Mouse (Mus musculus): ENCODE results near the gene Atg14. TPM values are rescaled to one million over a fixed set of nuclear protein-coding genes. Genes with fewer than 3 reads are reported as not detected.
"Not testable (repeated sequence)": the region's sequence is repeated elsewhere in the genome, so short reads cannot be mapped to it uniquely, and the experiment has no call there.

The Atg14 gene
- 12.3 TPM in 2 replicates for polyA plus RNA-seq (2016; fragmentation: Nextera tagmentation; extraction: Ambion mirVana)

DNA sequence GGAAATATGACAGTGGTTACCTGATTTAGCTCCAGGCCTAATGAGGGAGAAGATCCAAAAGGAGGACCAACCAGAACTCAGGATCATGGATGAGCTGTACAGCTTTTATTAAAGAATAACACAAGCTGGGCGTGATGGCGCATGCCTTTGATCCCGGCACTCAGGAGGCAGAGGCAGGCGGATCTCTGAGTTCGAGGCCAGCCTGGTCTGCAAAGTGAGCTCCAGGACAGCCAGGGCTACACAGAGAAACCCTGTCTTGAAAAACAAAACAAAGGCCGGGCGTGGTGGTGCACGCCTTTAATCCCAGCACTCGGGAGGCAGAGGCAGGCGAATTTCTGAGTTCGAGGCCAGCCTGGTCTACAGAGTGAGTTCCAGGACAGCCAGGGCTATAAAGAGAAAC, at the start of gene Atg14:
Gene Atg14 (minus strand): TSS at position 101 of the 400 bp plus-strand sequence.
- not testable (repeated sequence) for H3K4me2 ChIP-seq; H3K4me3 ChIP-seq; ATAC-seq (ENCODE audit: insufficient number of reproducible peaks, low FRiP score); H3K36me3 ChIP-seq; H3K27ac ChIP-seq (ENCODE audit: poor library complexity, severe bottlenecking); H3K27me3 ChIP-seq (replicated peaks); H3K9ac ChIP-seq; H3K4me1 ChIP-seq (replicated peaks); H3K9me3 ChIP-seq (replicated peaks)
- 89% methylated on average over 11 of the region's 11 CpGs for WGBS

DNA sequence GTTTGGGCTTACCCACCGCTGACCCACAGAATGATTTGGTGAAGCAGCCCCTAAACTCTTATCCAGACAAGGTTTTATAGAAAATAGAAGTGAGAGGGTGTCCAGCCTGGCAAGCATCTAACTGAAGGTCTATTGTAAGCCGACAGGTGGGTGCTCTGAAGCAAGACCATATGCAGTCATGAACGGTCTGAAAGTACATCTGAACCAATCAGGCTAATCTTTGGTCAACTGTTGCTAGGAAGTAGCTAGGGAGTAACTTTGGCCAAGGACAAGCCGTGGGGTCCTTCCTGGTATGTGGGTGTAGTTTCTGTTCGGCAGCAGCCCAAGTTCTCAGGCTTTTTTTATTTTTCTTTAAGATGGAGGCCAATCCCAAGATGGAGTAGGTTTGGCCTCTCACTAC, 48.4 kb upstream of the Atg14 start:
- Histone ChIP-seq H3K4me1 (replicated peaks) (no peaks in the 10 kb centered on the region), H3K36me3 (no peaks in the 10 kb centered on the region), H3K9me3 (replicated peaks) (no peaks in the 10 kb centered on the region), H3K27ac (ENCODE audit: poor library complexity, severe bottlenecking) (no peak overlapping the region), H3K27me3 (replicated peaks) (no peaks in the 10 kb centered on the region), H3K4me2 (no peak overlapping the region), H3K4me3 (no peak overlapping the region), H3K9ac (no peak overlapping the region)
- no peak for ATAC-seq (ENCODE audit: insufficient number of reproducible peaks, low FRiP score)
- 78% methylated on average over 5 of the region's 5 CpGs for WGBS

DNA sequence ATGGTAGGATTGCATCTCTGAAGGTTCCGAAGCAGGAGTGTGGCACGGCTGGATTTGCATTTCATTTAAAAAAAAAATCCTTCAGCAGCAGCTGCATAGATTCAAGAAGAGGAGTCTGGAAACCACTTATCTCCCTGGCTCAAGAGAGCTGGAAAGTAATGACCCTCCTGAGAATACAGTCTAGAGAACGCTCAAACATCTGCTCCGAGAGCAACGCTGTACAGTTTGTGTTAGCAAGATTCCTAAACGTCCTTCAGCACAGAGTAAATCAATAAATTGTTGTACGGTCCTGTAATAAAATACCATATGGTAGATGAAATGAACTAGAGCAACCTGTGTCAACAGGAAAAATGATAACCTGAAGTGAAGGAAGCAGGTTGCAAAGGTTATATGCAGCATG, 42.8 kb upstream of the Atg14 start:
- 66% methylated on average over 7 of the region's 7 CpGs for WGBS
- Histone ChIP-seq H3K9ac (no peak overlapping the region), H3K36me3 (no peaks in the 10 kb centered on the region), H3K4me3 (no peak overlapping the region), H3K27ac (ENCODE audit: poor library complexity, severe bottlenecking) (no peak overlapping the region), H3K4me2 (no peak overlapping the region), H3K27me3 (replicated peaks) (no peaks in the 10 kb centered on the region; the same call in 1 of the 2 replicates), H3K4me1 (replicated peaks) (no peaks in the 10 kb centered on the region), H3K9me3 (replicated peaks) (no peaks in the 10 kb centered on the region)
- no peak for ATAC-seq (ENCODE audit: insufficient number of reproducible peaks, low FRiP score)

- H3K27ac ChIP-seq (ENCODE audit: poor library complexity, severe bottlenecking) = no peak overlapping the region
- no peaks in the 10 kb centered on the region for H3K9me3 ChIP-seq (replicated peaks)
- H3K9ac ChIP-seq = no peak overlapping the region
- H3K27me3 ChIP-seq (replicated peaks) = no peaks in the 10 kb centered on the region
- WGBS = 24% methylated on average over 11 of the region's 11 CpGs
- ATAC-seq (ENCODE audit: insufficient number of reproducible peaks, low FRiP score) = no peak
- H3K4me1 ChIP-seq (replicated peaks) = no peaks in the 10 kb centered on the region
- peak overlapping the region; percentile 17; the same call in 1 of the 2 replicates for H3K4me3 ChIP-seq
- H3K36me3 ChIP-seq = no peaks in the 10 kb centered on the region
- peak overlapping the region; percentile 57 for H3K4me2 ChIP-seq
Measured at GRCm38 (mm10) chr14:47597942-47598388, 27.5 kb upstream of the Atg14 start.

DNA sequence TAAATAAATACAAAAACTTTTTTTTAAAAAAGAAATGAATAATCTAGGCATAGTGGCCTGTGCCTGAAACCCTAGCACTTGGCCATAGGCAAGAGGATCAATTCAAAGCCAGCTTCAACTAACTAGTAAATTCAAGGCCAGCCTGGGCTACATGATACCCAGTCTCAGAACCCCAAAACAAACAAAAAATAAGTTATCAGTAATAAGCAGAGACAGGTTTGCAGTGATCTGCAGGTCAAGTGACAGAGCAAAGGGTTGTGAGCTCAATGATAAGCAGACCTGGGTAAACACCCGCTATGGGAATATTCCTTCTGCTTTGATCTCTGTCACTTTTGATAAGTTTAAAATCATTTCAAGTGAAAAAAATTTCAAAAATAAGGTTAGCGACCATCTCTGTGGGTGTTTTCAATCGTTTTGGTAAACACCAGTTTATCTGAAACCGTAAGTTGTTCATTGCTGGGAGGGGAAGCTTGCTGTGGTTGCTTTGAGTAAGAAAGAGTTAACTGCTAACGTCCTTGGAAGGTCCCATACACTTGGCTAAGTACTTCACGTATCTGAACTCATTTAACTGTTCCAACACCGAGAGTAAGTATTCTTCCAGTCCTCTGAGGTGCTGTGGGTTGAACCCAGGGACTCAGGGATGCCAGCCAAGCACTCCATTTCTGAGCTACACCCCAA, 24.1 kb upstream of the Atg14 start:
- Histone ChIP-seq H3K9ac (no peak overlapping the region), H3K4me3 (no peak overlapping the region), H3K27me3 (replicated peaks) (no peaks in the 10 kb centered on the region), H3K9me3 (replicated peaks) (no peaks in the 10 kb centered on the region), H3K27ac (ENCODE audit: poor library complexity, severe bottlenecking) (no peak overlapping the region), H3K4me2 (no peak overlapping the region), H3K36me3 (no peaks in the 10 kb centered on the region), H3K4me1 (replicated peaks) (no peaks in the 10 kb centered on the region)
- peak; percentile 83 for ATAC-seq (ENCODE audit: insufficient number of reproducible peaks, low FRiP score)
- 34% methylated on average over 7 of the region's 7 CpGs for WGBS

GRCm38 (mm10) chr14:47590391-47590975, 20.0 kb upstream of the Atg14 start:
- Histone ChIP-seq H3K4me2 (no peak overlapping the region), H3K9me3 (replicated peaks) (no peaks in the 10 kb centered on the region), H3K27ac (ENCODE audit: poor library complexity, severe bottlenecking) (no peak overlapping the region), H3K9ac (no peak overlapping the region), H3K27me3 (replicated peaks) (no peaks in the 10 kb centered on the region), H3K4me1 (replicated peaks) (no peaks in the 10 kb centered on the region), H3K36me3 (no peaks in the 10 kb centered on the region), H3K4me3 (no peak overlapping the region)
- no peak for ATAC-seq (ENCODE audit: insufficient number of reproducible peaks, low FRiP score)
- WGBS = 74% methylated on average over 10 of the region's 10 CpGs

DNA sequence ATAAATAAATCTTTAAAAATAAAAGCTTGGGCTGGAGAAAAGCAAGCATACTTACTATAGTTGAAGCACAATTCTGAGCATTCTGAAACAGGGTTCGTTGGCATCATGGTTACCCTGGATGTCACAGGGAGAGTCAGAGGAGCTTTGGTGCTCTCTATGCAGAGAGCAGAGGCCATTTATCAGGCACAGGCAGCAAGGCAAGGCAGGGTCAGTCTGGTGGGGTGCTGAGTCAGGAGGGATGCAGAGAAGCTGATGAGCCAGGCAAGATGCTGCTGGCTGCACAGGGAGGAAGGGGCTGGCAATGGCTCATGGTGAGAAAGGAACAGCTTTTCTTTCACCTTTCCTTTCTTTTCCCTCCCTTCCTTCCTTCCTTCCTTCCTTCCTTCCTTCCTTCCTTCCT, 19.0 kb upstream of the Atg14 start:
- Histone ChIP-seq H3K36me3 (no peaks in the 10 kb centered on the region), H3K4me2 (no peak overlapping the region), H3K9ac (no peak overlapping the region), H3K27me3 (replicated peaks) (no peaks in the 10 kb centered on the region), H3K4me3 (no peak overlapping the region), H3K9me3 (replicated peaks) (no peaks in the 10 kb centered on the region), H3K27ac (ENCODE audit: poor library complexity, severe bottlenecking) (no peak overlapping the region), H3K4me1 (replicated peaks) (no peaks in the 10 kb centered on the region)
- peak; percentile 81; the same call in 1 of the 2 replicates for ATAC-seq (ENCODE audit: insufficient number of reproducible peaks, low FRiP score)
- WGBS = 69% methylated on average over 1 of the region's 1 CpGs

GRCm38 (mm10) chr14:47584346-47584745, 13.9 kb upstream of the Atg14 start:
- H3K27me3 ChIP-seq (replicated peaks) = no peaks in the 10 kb centered on the region
- no peaks in the 10 kb centered on the region for H3K9me3 ChIP-seq (replicated peaks)
- ATAC-seq (ENCODE audit: insufficient number of reproducible peaks, low FRiP score) = no peak
- H3K4me3 ChIP-seq = no peak overlapping the region
- no peaks in the 10 kb centered on the region for H3K4me1 ChIP-seq (replicated peaks)
- H3K4me2 ChIP-seq = no peak overlapping the region
- H3K27ac ChIP-seq (ENCODE audit: poor library complexity, severe bottlenecking) = no peak overlapping the region
- H3K9ac ChIP-seq = no peak overlapping the region
- no peaks in the 10 kb centered on the region for H3K36me3 ChIP-seq

DNA sequence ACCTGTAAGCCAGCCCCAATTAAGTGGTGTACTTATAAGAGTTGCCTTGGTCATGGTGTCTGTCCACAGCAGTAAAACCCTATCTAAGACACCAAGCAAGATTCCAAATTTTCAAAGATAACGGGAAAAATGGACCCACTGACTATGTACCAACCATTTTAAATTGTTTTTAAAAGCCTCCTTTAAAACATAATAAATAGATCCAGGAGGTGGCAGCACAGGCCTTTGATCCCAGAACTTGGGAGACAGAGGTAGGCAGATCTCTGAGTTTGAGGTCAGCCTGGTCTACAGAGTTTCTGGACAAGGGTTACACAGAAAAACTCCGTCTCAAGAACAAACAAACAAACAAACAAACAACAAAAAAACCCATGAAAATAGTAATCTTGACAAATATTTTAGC, 11.2 kb upstream of the Atg14 start:
- ATAC-seq (ENCODE audit: insufficient number of reproducible peaks, low FRiP score) = no peak
- 61% methylated on average over 2 of the region's 2 CpGs for WGBS

GRCm38 (mm10) chr14:47581280-47581679, 10.8 kb upstream of the Atg14 start:
- H3K27ac ChIP-seq (ENCODE audit: poor library complexity, severe bottlenecking) = no peak overlapping the region
- H3K36me3 ChIP-seq = no peaks in the 10 kb centered on the region
- no peak for ATAC-seq (ENCODE audit: insufficient number of reproducible peaks, low FRiP score)
- 40% methylated on average over 1 of the region's 1 CpGs for WGBS
- no peak overlapping the region for H3K4me3 ChIP-seq
- H3K4me2 ChIP-seq = no peak overlapping the region
- no peaks in the 10 kb centered on the region for H3K9me3 ChIP-seq (replicated peaks)
- no peaks in the 10 kb centered on the region for H3K27me3 ChIP-seq (replicated peaks)
- H3K9ac ChIP-seq = no peak overlapping the region
- no peaks in the 10 kb centered on the region for H3K4me1 ChIP-seq (replicated peaks)

More for the DNA sequence above, 11.2 kb upstream of the Atg14 start:
- Histone ChIP-seq H3K9me3 (replicated peaks) (no peaks in the 10 kb centered on the region), H3K4me2 (no peak overlapping the region), H3K4me3 (no peak overlapping the region), H3K4me1 (replicated peaks) (no peaks in the 10 kb centered on the region), H3K27me3 (replicated peaks) (no peaks in the 10 kb centered on the region), H3K9ac (no peak overlapping the region), H3K36me3 (no peaks in the 10 kb centered on the region), H3K27ac (ENCODE audit: poor library complexity, severe bottlenecking) (no peak overlapping the region)

- no peak for ATAC-seq (ENCODE audit: insufficient number of reproducible peaks, low FRiP score)
- 81% methylated on average over 2 of the region's 2 CpGs for whole genome bisulfite sequencing
- H3K4me1 ChIP-seq (replicated peaks) = no peaks in the 10 kb centered on the region
- no peaks in the 10 kb centered on the region for H3K36me3 ChIP-seq
- no peaks in the 10 kb centered on the region for H3K9me3 ChIP-seq (replicated peaks)
- no peak overlapping the region for H3K4me3 ChIP-seq
- no peak overlapping the region for H3K4me2 ChIP-seq
- H3K27me3 ChIP-seq (replicated peaks) = no peaks in the 10 kb centered on the region
- no peak overlapping the region for H3K27ac ChIP-seq (ENCODE audit: poor library complexity, severe bottlenecking)
- no peak overlapping the region for H3K9ac ChIP-seq
Measured at GRCm38 (mm10) chr14:47578086-47578485, 7.6 kb upstream of the Atg14 start.

DNA sequence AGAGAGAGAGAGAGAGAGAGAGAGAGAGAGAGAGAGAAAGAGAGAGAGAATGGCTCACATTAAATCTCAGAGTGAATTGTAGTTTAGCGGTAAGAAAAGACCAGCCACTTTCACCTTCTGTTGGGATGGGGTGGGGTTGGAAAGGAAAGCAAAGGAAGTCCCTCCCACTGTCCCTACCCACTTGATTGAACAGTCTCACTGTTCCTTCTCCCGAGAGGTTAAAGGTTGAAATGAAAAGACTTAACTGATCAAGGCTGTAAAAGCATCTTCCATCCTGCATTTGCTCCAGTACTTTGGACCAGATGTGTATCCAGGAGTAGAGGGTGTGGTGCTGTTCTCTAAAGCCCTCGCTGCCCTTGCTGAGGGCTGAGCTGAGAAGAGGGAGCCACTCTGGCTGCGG, 6.2 kb upstream of the Atg14 start:
- Histone ChIP-seq H3K27me3 (replicated peaks) (0 out of 2 replicates have a peak, but pooled peaks cover 3% of the 10 kb centered on the region), H3K9ac (no peak overlapping the region), H3K9me3 (replicated peaks) (no peaks in the 10 kb centered on the region), H3K36me3 (no peaks in the 10 kb centered on the region), H3K4me2 (no peak overlapping the region), H3K4me1 (replicated peaks) (no peaks in the 10 kb centered on the region), H3K4me3 (no peak overlapping the region), H3K27ac (ENCODE audit: poor library complexity, severe bottlenecking) (no peak overlapping the region)
- no peak for ATAC-seq (ENCODE audit: insufficient number of reproducible peaks, low FRiP score)
- 61% methylated on average over 4 of the region's 4 CpGs for WGBS

Data from heart, embryonic 12.5 days (tissue).